Mouse (Mus musculus): ENCODE results near the gene Tnfrsf4. TPM values are rescaled to one million over a fixed set of nuclear protein-coding genes. Genes with fewer than 3 reads are reported as not detected.

The Tnfrsf4 gene
- 2.8 and 3.4 TPM in 2 replicates for polyA plus RNA-seq (2012; rRNA removed)

DNA sequence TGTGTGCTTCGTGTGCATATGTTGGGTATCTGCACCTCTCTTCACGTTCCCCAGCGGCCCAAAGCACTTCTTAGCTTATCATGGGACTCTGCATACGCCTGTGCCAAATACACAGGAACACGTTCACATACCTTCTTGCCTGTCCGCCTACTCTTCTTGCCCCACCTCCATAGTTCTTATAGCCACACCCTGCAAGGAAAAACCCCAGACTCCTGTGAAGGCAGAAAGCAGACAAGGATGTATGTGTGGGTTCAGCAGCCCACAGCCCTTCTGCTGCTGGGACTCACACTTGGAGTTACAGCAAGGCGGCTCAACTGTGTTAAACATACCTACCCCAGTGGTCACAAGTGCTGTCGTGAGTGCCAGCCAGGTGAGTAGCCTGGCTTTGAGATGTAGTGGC, at the start of gene Tnfrsf4:
Tnfrsf4 (plus strand) TSS at position 207 of the 400 bp plus-strand sequence.
- peaks cover 3% of the 10 kb centered on the region; the same call in 1 of the 2 replicates for H3K36me3 ChIP-seq (ENCODE audit: control insufficient read depth, insufficient read depth, low read length)
- H3K27me3 ChIP-seq (ENCODE audit: control insufficient read depth, insufficient read depth, low read length) = no peaks in the 10 kb centered on the region
- TF ChIP-seq CTCF (IDR thresholded peaks at IDR 0.05; ENCODE audit: control insufficient read depth, insufficient read depth, insufficient replicate concordance, low read depth, low read length) (no peak), POLR2A (IDR thresholded peaks at IDR 0.05; ENCODE audit: control insufficient read depth, low read depth, low read length) (no peak)
- H3K4me1 ChIP-seq (ENCODE audit: control insufficient read depth, insufficient read depth, low read length) = no peaks in the 10 kb centered on the region
- H3K4me3 ChIP-seq (ENCODE audit: control insufficient read depth, low read depth, low read length) = no peak within 1 kb of the TSS
- H3K27ac ChIP-seq (ENCODE audit: control insufficient read depth, insufficient read depth, low read depth, low read length) = no peak within 1 kb of the TSS

DNA sequence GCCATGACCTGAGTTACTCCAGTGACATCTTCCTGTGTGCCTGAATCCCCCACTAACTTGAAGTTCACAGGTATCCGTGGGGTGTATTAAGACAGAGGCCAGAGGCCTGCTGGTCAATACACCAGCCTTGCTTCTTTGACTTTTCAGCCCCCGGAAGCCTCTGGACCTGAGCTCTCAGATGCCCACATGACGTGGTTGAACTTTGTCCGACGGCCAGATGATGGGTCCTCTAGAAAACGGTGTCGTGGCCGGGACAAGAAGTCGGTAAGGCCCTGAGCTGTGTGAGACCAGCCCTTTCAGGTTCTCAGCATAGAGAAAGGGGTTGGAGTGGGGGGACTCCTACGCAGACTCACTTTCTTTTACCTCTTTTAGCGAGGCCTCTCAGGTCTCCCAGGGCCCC, 49.2 kb upstream of the Tnfrsf4 start:
- H3K4me1 ChIP-seq (ENCODE audit: control insufficient read depth, insufficient read depth, low read length) = peaks cover 14% of the 10 kb centered on the region
- no peaks in the 10 kb centered on the region for H3K27me3 ChIP-seq (ENCODE audit: control insufficient read depth, insufficient read depth, low read length)
- H3K4me3 ChIP-seq (ENCODE audit: control insufficient read depth, low read depth, low read length) = no peak overlapping the region
- TF ChIP-seq CTCF (IDR thresholded peaks at IDR 0.05; ENCODE audit: control insufficient read depth, insufficient read depth, insufficient replicate concordance, low read depth, low read length) = no peak
- TF ChIP-seq POLR2A (IDR thresholded peaks at IDR 0.05; ENCODE audit: control insufficient read depth, low read depth, low read length) = no peak
- H3K36me3 ChIP-seq (ENCODE audit: control insufficient read depth, insufficient read depth, low read length) = no peaks in the 10 kb centered on the region
- H3K27ac ChIP-seq (ENCODE audit: control insufficient read depth, insufficient read depth, low read depth, low read length) = no peak overlapping the region

DNA sequence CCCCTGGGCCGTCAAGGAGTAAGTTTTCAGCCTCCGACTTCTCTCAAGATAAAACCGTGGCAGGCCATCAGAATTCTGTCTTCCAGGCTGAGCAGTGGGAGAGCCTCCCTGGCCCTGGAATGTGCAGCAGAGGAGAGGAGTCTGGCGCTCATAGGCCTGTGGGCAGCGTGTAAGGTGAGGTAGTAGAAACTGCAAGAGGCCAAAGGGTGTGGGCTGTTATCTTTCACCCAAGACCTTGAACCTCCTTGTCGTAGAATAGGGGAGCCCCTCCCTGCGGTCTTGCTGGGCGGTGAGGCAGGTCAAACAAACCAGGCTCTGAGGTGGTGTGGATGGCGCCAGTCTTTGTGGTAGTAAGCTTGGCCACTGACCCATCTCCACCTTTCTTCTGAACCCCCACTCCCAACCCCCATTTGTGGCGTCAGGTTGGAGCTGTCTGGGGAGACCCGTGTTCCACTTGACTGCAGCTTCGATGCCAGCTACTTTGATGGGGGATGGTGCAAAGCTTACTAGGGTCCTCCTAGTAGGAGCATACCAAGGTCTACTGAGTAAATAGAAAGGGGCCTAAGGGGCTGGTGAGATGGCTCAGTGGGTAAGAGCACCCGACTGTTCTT, 44.5 kb upstream of the Tnfrsf4 start:
- no peaks in the 10 kb centered on the region for H3K36me3 ChIP-seq (ENCODE audit: control insufficient read depth, insufficient read depth, low read length)
- no peak overlapping the region for H3K4me3 ChIP-seq (ENCODE audit: control insufficient read depth, low read depth, low read length)
- H3K27me3 ChIP-seq (ENCODE audit: control insufficient read depth, insufficient read depth, low read length) = no peaks in the 10 kb centered on the region
- TF ChIP-seq POLR2A (IDR thresholded peaks at IDR 0.05; ENCODE audit: control insufficient read depth, low read depth, low read length) = no peak
- no peak for TF ChIP-seq CTCF (IDR thresholded peaks at IDR 0.05; ENCODE audit: control insufficient read depth, insufficient read depth, insufficient replicate concordance, low read depth, low read length)
- H3K27ac ChIP-seq (ENCODE audit: control insufficient read depth, insufficient read depth, low read depth, low read length) = no peak overlapping the region
- no peaks in the 10 kb centered on the region for H3K4me1 ChIP-seq (ENCODE audit: control insufficient read depth, insufficient read depth, low read length)

DNA sequence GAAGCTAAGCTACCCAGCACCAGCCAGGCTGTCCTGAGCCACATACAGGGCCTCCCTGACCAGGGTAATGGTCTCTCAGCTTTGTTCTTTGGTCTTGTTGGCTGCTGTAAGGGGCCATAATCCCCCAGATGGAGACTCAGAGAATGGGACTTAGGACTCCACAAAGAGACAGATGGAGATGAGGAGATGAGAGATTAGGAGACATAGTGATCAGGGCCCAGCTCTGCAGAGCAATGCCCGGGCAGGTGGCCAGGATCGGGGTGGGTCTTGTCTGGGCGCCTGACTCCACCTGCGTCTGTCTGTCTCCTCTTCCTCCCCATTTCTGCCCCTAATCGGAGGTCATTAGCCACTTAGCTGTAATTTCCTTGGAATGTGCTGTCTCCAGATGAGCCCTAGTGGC, 43.4 kb upstream of the Tnfrsf4 start:
- Histone ChIP-seq H3K36me3 (ENCODE audit: control insufficient read depth, insufficient read depth, low read length) (no peaks in the 10 kb centered on the region), H3K4me1 (ENCODE audit: control insufficient read depth, insufficient read depth, low read length) (no peaks in the 10 kb centered on the region), H3K27ac (ENCODE audit: control insufficient read depth, insufficient read depth, low read depth, low read length) (no peak overlapping the region), H3K27me3 (ENCODE audit: control insufficient read depth, insufficient read depth, low read length) (no peaks in the 10 kb centered on the region), H3K4me3 (ENCODE audit: control insufficient read depth, low read depth, low read length) (no peak overlapping the region)
- no peak for TF ChIP-seq POLR2A (IDR thresholded peaks at IDR 0.05; ENCODE audit: control insufficient read depth, low read depth, low read length)
- no peak for TF ChIP-seq CTCF (IDR thresholded peaks at IDR 0.05; ENCODE audit: control insufficient read depth, insufficient read depth, insufficient replicate concordance, low read depth, low read length)

DNA sequence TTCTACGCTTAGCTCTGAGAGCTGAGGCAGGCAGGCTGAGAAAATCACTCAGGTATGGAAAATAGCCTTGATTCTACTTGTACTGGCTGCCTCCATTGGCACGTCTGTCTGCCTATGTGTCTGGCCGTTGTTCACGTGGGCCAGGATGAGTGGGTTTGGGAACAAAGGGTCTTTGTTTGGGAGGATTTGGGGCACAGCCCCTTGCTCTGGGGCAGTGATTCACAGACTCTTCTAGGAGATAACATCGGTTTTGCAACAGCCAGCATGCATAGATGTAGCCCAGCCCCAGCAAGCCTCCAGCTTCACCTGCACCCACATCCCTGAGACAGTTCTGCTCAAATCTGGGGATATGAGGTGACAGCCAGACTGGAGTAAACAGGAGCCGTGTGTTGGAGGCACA, 41.0 kb upstream of the Tnfrsf4 start:
- no peaks in the 10 kb centered on the region for H3K27me3 ChIP-seq (ENCODE audit: control insufficient read depth, insufficient read depth, low read length)
- no peaks in the 10 kb centered on the region for H3K4me1 ChIP-seq (ENCODE audit: control insufficient read depth, insufficient read depth, low read length)
- TF ChIP-seq CTCF (IDR thresholded peaks at IDR 0.05; ENCODE audit: control insufficient read depth, insufficient read depth, insufficient replicate concordance, low read depth, low read length) = no peak
- no peak for TF ChIP-seq POLR2A (IDR thresholded peaks at IDR 0.05; ENCODE audit: control insufficient read depth, low read depth, low read length)
- no peak overlapping the region for H3K27ac ChIP-seq (ENCODE audit: control insufficient read depth, insufficient read depth, low read depth, low read length)
- H3K36me3 ChIP-seq (ENCODE audit: control insufficient read depth, insufficient read depth, low read length) = no peaks in the 10 kb centered on the region
- H3K4me3 ChIP-seq (ENCODE audit: control insufficient read depth, low read depth, low read length) = no peak overlapping the region

DNA sequence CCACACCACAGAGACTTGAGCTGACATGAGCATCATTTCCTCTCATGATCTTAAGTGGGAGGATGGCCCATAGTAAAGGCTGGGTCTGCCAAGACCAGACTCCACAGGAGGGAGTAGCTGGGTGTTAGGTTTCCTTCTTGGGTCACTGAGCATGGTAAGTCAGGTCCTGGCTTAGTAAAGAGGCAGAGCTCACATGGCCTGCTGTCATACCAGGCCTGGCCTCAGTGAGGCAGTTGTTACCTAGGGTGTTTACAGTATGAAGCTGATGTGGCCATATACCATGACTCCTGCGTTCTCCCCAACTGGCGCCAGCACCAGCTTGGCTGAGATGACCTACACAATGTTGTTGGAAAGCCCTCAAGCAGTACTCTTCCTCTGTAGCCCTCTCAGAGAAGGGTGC, 40.4 kb upstream of the Tnfrsf4 start:
- H3K4me3 ChIP-seq (ENCODE audit: control insufficient read depth, low read depth, low read length) = no peak overlapping the region
- H3K27ac ChIP-seq (ENCODE audit: control insufficient read depth, insufficient read depth, low read depth, low read length) = no peak overlapping the region
- no peaks in the 10 kb centered on the region for H3K27me3 ChIP-seq (ENCODE audit: control insufficient read depth, insufficient read depth, low read length)
- no peaks in the 10 kb centered on the region for H3K36me3 ChIP-seq (ENCODE audit: control insufficient read depth, insufficient read depth, low read length)
- TF ChIP-seq POLR2A (IDR thresholded peaks at IDR 0.05; ENCODE audit: control insufficient read depth, low read depth, low read length) (no peak), CTCF (IDR thresholded peaks at IDR 0.05; ENCODE audit: control insufficient read depth, insufficient read depth, insufficient replicate concordance, low read depth, low read length) (no peak)
- H3K4me1 ChIP-seq (ENCODE audit: control insufficient read depth, insufficient read depth, low read length) = no peaks in the 10 kb centered on the region

DNA sequence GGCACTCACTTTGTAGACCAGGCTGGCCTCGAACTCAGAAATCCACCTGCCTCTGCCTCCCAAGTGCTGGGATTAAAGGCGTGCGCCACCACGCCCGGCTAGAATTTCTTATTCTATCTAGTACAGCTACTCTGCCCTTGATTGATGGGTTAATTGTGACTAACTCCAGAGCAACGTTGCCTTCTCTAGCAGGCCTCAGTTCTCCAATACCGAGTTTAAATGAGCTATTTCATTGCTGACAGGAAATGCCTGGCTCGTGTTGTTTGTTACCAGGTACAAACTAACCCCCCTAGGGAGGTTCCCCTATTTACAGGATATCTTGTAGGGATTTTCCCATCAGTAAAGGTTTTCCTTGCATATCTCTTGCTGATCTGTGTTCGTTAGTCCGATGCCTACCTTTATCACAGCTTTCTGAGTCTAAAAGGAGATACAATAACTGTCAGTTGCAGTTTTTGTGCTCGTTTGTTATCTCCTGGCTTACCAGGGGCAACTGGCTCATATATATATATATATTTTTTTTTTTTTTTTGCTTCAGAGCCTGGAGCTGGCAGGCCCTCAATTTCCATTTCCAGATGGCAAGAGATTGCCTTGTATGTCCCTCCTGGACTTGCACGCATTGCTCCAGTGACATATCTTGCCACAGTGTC, 32.1 kb upstream of the Tnfrsf4 start:
- H3K36me3 ChIP-seq (ENCODE audit: control insufficient read depth, insufficient read depth, low read length) = no peaks in the 10 kb centered on the region
- no peak overlapping the region for H3K27ac ChIP-seq (ENCODE audit: control insufficient read depth, insufficient read depth, low read depth, low read length)
- H3K27me3 ChIP-seq (ENCODE audit: control insufficient read depth, insufficient read depth, low read length) = no peaks in the 10 kb centered on the region
- H3K4me3 ChIP-seq (ENCODE audit: control insufficient read depth, low read depth, low read length) = no peak overlapping the region
- no peaks in the 10 kb centered on the region; the same call in 1 of the 2 replicates for H3K4me1 ChIP-seq (ENCODE audit: control insufficient read depth, insufficient read depth, low read length)
- TF ChIP-seq CTCF (IDR thresholded peaks at IDR 0.05; ENCODE audit: control insufficient read depth, insufficient read depth, insufficient replicate concordance, low read depth, low read length) = no peak
- TF ChIP-seq POLR2A (IDR thresholded peaks at IDR 0.05; ENCODE audit: control insufficient read depth, low read depth, low read length) = no peak
